Mouse (Mus musculus) macrophage (primary cell): ENCODE data around the gene Dyrk1a. TPM values are rescaled to one million over a fixed set of nuclear protein-coding genes. Genes with fewer than 3 reads are reported as not detected.
"Not testable (repeated sequence)": the region's sequence is repeated elsewhere in the genome, so short reads cannot be mapped to it uniquely, and the experiment has no call there.

Source experiments
- H3K27ac ChIP-seq: fragments of 350-480 bp; formaldehyde crosslinking; 2 replicates; pipeline ENCODE4 v1.9.0; 2021
- H3K36me3 ChIP-seq: fragments of 350-480 bp; formaldehyde crosslinking; 2 replicates; pipeline ENCODE4 v1.9.0; 2021; ENCODE audit errors: inconsistent target
- H3K4me3 ChIP-seq: fragments of 350-480 bp; formaldehyde crosslinking; 2 replicates; pipeline ENCODE4 v1.9.0; 2021; ENCODE audit errors: inconsistent target
- H3K79me2 ChIP-seq: fragments of 350-480 bp; formaldehyde crosslinking; 2 replicates; pipeline ENCODE4 v1.9.0; 2021; ENCODE audit errors: inconsistent target
- WGBS: methylation state at CpG from one replicate; pipeline ENCODE4 v1.1.7; 2026; ENCODE audit warnings: inconsistent platforms; ENCODE audit not compliant: missing documents; 5-methylcytosine and 5-hydroxymethylcytosine counted together
- polyA plus RNA-seq: library from polyadenylated mRNA; stranded (reverse); fragments of 250-400 nt; gene quantifications from 3 replicates; pipeline ENCODE4 v1.2.4, GENCODE M21; 2018; ENCODE audit warnings: inconsistent platforms

The Dyrk1a gene
- polyA plus RNA-seq, 1 experiment from 2014 or later, result 30.9 TPM

DNA sequence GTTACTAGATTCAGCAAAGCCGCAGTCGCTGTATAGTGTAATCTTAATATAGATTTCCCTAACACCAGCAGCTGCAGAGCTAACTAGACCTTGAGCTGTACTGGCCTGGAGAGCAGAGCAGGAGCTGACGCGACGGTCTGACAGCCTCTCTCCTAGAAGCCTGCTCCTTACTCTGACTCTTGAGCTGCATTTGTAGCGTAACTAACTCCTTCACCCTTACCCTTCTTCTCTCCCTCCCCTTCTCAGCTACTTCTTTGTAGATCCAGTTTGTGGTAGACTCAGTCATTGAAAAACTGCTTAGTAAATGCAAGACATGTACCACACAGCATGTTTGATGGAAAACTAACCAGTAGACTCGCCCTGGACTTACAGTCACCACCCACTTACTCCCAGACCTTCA, 87.1 kb downstream of the Dyrk1a start:
- Histone ChIP-seq H3K4me3 (no peak overlapping the region), H3K79me2 (peaks cover 100% of the 10 kb centered on the region), H3K36me3 (no peaks in the 10 kb centered on the region), H3K27ac (no peak overlapping the region)
- 94% methylated on average over 7 of the region's 7 CpGs for WGBS

- Histone ChIP-seq H3K79me2 (peaks cover 100% of the 10 kb centered on the region), H3K27ac (no peak overlapping the region), H3K36me3 (peaks cover under 1% of the 10 kb centered on the region; the same call in 1 of the 2 replicates), H3K4me3 (no peak overlapping the region)
- WGBS, result 98% methylated on average over 6 of the region's 7 CpGs
Measured at GRCm38 (mm10) chr16:94659394-94659793, 89.6 kb downstream of the Dyrk1a start.

GRCm38 (mm10) chr16:94660221-94660620, 90.4 kb downstream of the Dyrk1a start:
- Histone ChIP-seq H3K36me3 (peaks cover 8% of the 10 kb centered on the region; the same call in 1 of the 2 replicates), H3K79me2 (peaks cover 97% of the 10 kb centered on the region), H3K27ac (no peak overlapping the region), H3K4me3 (no peak overlapping the region)
- 81% methylated on average over 8 of the region's 8 CpGs for WGBS

GRCm38 (mm10) chr16:94667557-94667956, 97.7 kb downstream of the Dyrk1a start:
- no peak overlapping the region for H3K27ac ChIP-seq
- H3K4me3 ChIP-seq, result no peak overlapping the region
- H3K36me3 ChIP-seq, result peaks cover 69% of the 10 kb centered on the region
- 90% methylated on average over 4 of the region's 4 CpGs for WGBS
- peaks cover 23% of the 10 kb centered on the region for H3K79me2 ChIP-seq

DNA sequence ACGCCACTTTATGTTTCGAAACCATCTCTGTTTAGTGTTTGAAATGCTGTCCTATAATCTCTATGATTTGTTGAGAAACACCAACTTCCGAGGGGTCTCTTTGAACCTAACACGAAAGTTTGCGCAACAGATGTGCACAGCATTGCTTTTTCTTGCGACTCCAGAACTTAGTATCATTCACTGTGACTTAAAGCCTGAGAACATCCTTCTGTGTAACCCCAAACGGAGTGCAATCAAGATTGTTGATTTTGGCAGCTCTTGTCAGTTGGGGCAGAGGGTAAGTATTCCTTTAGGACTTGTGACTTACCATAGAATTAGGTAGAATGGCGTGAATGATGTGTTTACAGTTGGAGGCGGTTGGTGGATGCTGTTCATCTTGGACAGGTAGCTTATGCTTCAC, 101.5 kb downstream of the Dyrk1a start:
- WGBS, result 74% methylated on average over 9 of the region's 9 CpGs
- H3K79me2 ChIP-seq, result no peaks in the 10 kb centered on the region; the same call in 1 of the 2 replicates

GRCm38 (mm10) chr16:94680924-94681323, 111.1 kb downstream of the Dyrk1a start:
- Histone ChIP-seq H3K27ac (no peak overlapping the region), H3K36me3 (peaks cover 39% of the 10 kb centered on the region), H3K4me3 (no peak overlapping the region), H3K79me2 (peaks cover 37% of the 10 kb centered on the region; the same call in 1 of the 2 replicates)
- 86% methylated on average over 4 of the region's 4 CpGs for WGBS

More for the DNA sequence above, 101.5 kb downstream of the Dyrk1a start:
- H3K36me3 ChIP-seq, result peaks cover 72% of the 10 kb centered on the region
- H3K27ac ChIP-seq, result no peak overlapping the region
- no peak overlapping the region for H3K4me3 ChIP-seq

DNA sequence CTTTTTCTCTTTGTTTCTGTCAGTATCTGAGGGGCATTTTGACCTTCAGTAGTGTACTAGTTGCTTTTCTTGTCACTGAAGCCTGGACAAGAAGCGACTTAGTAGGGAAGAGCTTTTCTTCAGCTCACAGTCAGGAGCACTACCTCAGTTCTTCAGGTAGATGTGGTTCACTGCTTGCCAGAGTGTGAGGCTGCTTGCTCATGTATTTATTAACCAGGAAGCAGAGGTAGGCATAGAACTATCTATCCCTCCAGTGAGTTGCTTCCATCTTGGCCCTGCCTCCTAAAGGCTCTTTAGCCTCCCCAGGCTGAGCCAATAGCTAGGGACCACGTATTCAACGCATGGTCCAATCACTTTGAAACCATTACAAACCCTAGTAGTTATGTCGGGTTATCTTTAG, 112.0 kb downstream of the Dyrk1a start:
- Histone ChIP-seq H3K79me2 (peaks cover 37% of the 10 kb centered on the region; the same call in 1 of the 2 replicates), H3K36me3 (peaks cover 47% of the 10 kb centered on the region), H3K4me3 (no peak overlapping the region), H3K27ac (no peak overlapping the region)
- 94% methylated on average over 4 of the region's 4 CpGs for WGBS

DNA sequence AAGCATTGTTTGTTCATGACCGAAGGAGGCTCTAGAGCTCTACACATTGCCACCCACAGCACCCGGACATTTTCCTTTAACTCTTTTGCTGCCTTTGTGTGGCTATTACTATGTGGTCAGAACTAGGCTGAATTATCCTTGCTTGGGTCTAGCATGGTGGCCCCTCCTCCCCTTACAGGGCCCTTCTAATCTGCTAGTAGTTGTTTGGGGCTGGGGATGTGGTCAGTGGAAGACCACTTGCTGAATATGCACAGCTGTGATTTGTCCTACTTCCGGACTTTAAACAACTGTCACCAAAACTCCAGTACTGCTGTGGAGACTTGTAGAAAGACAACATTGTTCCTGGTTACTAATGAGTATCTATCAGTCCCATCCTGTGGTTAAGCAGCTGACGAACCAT, 114.2 kb downstream of the Dyrk1a start:
- no peak overlapping the region for H3K27ac ChIP-seq
- no peak overlapping the region for H3K4me3 ChIP-seq
- H3K79me2 ChIP-seq, result peaks cover 33% of the 10 kb centered on the region; the same call in 1 of the 2 replicates
- peaks cover 54% of the 10 kb centered on the region for H3K36me3 ChIP-seq
- 100% methylated on average over 4 of the region's 4 CpGs for WGBS

- Histone ChIP-seq H3K4me3 (no peak overlapping the region), H3K27ac (no peak overlapping the region), H3K79me2 (no peaks in the 10 kb centered on the region; the same call in 1 of the 2 replicates), H3K36me3 (peaks cover 57% of the 10 kb centered on the region)
- 86% methylated on average over 4 of the region's 4 CpGs for WGBS
Measured at GRCm38 (mm10) chr16:94693687-94694305, 124.0 kb downstream of the Dyrk1a start.

- H3K4me3 ChIP-seq, result no peak overlapping the region
- H3K27ac ChIP-seq, result no peak overlapping the region
- WGBS, result 95% methylated on average over 5 of the region's 5 CpGs
- H3K36me3 ChIP-seq, result peaks cover 23% of the 10 kb centered on the region
- no peaks in the 10 kb centered on the region for H3K79me2 ChIP-seq
Measured at GRCm38 (mm10) chr16:94697553-94697952, 127.7 kb downstream of the Dyrk1a start.

GRCm38 (mm10) chr16:94698234-94698633, 128.4 kb downstream of the Dyrk1a start:
- not testable (repeated sequence) for H3K27ac ChIP-seq, H3K79me2 ChIP-seq, H3K4me3 ChIP-seq
- H3K36me3 ChIP-seq, result peaks cover 16% of the 10 kb centered on the region; the same call in 1 of the 2 replicates
- 57% methylated on average over 1 of the region's 1 CpGs for WGBS

DNA sequence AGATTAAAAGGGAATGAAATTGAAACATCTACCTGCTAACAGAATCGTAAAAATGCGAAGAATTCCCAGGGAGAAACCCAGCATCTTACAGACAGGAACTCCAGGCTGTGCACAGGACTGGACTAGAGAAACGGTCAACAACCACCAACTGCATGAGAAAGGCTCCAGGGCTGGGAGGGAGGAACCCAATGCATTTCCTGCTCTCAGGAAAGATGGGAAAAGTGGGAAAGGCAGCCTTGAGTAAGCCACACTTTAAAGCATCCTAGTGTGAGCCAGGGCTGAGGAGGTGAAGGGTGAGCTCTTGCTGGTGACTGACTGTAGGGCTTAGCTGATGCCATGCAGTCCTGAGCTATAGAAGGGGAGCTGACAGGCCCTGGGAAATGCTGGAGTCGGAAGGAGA, 131.3 kb downstream of the Dyrk1a start:
- H3K27ac ChIP-seq, result no peak overlapping the region
- 96% methylated on average over 4 of the region's 4 CpGs for WGBS
- no peaks in the 10 kb centered on the region for H3K79me2 ChIP-seq
- no peaks in the 10 kb centered on the region for H3K36me3 ChIP-seq
- H3K4me3 ChIP-seq, result no peak overlapping the region

DNA sequence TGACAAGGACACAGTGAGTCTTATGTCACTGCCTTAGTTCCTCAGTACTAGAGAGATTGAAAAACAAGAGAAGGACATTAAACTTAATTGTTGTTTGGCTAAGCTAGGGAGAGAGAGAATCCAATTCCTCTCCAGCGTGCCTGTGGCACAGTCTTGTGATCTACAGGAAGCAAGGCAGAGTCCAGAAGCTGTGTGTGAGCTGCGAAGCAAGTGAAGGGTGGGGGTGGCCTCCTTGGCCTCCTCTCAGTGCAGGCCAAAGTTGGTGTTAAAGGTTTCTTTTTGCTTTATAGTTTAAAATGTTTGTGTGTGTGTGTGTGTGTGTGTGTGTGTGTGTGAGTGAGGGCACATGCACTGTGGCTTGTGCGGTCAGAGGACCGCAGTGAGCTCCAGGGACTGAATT, 132.2 kb downstream of the Dyrk1a start:
- 63% methylated on average over 4 of the region's 4 CpGs for WGBS
- Histone ChIP-seq H3K4me3 (no peak overlapping the region), H3K27ac (no peak overlapping the region), H3K36me3 (no peaks in the 10 kb centered on the region), H3K79me2 (no peaks in the 10 kb centered on the region)

DNA sequence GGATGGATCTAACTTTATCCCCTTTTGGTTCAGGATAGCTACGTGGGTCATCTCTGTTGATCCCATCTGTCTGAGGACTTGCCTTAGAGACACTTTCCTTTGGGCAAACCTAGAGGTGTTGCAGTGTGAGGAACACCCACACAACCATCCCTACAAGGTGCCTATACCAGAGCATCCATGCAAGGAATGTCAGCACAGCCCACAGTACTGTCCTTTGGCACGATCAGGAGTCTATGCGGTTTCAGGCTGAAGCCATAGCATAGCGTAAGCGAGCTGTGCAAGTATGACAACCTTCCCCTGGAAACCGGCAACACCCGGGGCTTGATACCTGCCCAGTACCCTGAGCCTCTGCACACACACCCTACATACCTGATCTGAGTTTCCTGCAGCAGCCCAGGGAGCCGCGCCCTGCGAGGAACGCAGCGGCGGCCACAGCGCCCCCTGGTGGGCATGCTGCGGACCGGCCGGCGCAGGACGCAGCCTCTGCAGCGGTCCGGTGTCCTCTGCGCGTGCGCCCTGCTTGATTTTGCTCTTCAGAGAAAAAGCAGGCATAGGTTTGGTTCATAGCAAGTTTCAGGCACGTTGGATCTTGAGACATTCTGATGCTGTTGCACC, 143.8 kb downstream of the Dyrk1a start:
- Histone ChIP-seq H3K27ac (no peak overlapping the region), H3K4me3 (no peak overlapping the region), H3K79me2 (no peaks in the 10 kb centered on the region), H3K36me3 (no peaks in the 10 kb centered on the region)
- 8% methylated on average over 25 of the region's 25 CpGs for WGBS

GRCm38 (mm10) chr16:94714483-94714882, 144.7 kb downstream of the Dyrk1a start:
- Histone ChIP-seq H3K4me3 (no peak overlapping the region), H3K36me3 (no peaks in the 10 kb centered on the region), H3K27ac (no peak overlapping the region), H3K79me2 (no peaks in the 10 kb centered on the region)
- 88% methylated on average over 14 of the region's 14 CpGs for WGBS
